Mouse (Mus musculus) c-Kit-positive CD71-negative TER-119-negative erythroid progenitor cells, embryonic 14.5 days (primary cell): ENCODE data around the gene Asah2.
"Not testable (repeated sequence)": the region's sequence is repeated elsewhere in the genome, so short reads cannot be mapped to it uniquely, and the experiment has no call there.

Experiments
- DNase-seq: peaks from one replicate; pipeline ENCODE4 v3.0.0-alpha.2; 2013; ENCODE audit warnings: low read depth

Asah2 gene

DNA sequence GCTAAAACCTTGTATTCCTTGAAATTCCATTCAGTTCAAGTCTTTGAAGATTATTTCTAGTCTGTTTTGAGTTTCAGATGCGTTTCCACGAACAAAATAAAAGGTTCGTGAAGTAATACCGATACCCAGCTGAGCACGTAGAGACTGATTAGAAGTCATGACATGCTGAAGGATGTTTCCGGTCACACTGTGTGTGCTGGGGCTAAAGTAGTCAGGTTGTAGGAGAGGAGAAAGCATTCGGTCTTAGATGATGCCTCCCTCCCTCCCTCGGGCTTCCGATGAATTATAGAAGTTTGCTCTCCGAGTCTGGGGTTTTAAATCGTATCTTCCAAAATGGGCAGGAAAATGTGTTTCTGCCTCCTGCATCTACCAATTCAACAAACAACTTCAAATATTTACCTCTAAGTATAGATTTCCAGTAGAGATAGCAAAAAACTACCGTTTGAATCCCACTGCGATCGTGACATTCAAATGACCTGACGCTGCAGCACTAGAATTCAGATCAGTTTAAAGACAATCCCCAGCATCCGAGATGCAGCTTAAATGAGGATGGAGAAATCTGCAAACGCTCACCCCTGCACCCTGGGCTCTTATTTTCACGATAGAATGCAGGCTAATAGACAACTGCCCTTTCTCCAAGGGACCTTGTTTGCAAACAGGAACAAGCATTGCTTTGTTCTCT is 5.6 kb downstream of the Asah2 start:
- DNase-seq: no peak

GRCm38 (mm10) chr19:32098582-32098981 is 9.4 kb downstream of the Asah2 start:
- DNase-seq: no peak

DNA sequence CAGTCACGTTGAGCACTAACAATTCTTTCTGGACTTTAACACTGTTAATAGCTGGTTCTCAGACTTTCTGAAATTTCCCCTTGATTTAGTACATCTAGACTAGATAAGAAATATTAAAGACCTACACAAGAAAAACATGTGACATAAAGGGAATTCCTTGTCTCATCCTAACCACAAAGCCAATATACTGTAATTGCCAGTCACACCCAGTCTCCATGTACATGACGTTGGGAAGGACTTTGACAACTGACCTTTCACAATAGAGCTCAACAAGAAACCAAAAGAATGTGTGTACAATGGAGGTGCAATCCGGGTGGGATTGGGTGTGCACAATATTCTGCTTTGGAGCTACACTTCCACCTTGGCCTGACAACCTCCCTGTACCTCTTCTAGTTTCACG is 15.7 kb downstream of the Asah2 start:
- no peak for DNase-seq

DNA sequence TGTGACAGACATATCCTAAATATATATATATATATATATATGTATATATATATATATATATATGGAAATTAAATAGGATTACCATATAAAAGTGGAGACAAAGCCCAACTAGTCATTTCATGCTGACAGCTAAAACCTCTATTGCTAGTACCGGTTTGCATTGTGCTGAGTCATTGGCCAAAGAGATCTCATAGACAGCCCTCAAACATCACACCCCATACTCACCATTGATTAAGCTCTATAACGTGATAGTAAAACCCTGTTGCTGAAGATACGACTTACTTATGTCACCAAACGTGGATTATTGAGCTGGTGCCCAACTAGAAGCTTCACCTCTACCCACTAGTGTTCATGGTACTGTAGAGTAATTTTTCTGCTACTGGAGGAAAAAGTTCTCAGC is 17.2 kb downstream of the Asah2 start:
- DNase-seq: no peak

GRCm38 (mm10) chr19:32088570-32088969 is 19.4 kb downstream of the Asah2 start:
- no peak for DNase-seq

DNA sequence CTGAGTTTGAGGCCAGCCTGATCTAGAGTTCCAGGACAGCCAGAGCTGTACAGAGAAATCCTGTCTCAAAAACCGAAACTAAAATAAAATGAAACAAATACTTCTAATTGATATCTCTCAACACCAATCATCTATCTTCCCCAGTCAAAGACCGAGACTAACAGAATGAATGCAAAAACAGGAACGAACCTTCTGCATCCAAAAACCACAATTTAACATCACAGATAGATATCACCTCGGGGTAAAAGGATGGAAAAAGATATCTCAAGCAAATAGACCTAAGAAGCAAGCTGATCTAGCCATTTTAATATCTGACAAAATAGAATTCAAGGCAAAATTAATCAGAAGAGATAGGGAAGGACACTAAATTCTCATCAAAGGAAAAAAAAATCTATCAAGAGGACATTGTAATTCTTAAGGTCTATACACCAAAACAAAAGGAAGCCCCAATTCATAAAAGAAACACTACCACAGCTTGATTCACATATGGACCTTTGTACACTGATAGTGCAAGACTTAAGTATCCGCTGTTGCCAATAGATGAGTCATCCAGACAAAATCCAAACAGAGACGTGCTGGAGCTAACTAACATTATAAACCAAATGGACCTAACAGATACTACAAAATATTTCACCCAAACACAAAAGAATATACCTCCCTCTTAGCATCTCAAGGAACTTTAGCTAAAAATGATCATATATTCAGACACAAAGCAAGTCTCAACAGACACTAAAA is 20.1 kb downstream of the Asah2 start:
- no peak for DNase-seq

GRCm38 (mm10) chr19:32084813-32085212 is 23.2 kb downstream of the Asah2 start:
- DNase-seq: not testable (repeated sequence)

DNA sequence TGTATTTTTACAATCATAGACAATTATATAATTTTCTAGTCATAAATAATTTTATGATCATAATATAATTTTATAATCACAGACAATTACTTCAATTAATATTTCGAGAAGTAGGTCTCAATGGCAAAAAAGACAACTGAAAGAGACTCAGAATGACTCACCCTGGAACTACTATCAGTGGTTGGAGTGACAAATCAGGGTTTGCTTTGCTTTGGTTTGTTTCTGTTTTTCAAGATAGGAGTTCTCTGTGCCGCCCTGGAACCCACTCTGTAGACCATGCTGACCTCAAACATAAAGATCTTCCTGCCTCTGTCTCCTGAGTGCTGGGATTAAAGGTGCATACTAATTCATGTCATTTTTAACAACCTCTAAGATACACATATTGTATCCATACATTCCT is 37.7 kb downstream of the Asah2 start:
- no peak for DNase-seq

DNA sequence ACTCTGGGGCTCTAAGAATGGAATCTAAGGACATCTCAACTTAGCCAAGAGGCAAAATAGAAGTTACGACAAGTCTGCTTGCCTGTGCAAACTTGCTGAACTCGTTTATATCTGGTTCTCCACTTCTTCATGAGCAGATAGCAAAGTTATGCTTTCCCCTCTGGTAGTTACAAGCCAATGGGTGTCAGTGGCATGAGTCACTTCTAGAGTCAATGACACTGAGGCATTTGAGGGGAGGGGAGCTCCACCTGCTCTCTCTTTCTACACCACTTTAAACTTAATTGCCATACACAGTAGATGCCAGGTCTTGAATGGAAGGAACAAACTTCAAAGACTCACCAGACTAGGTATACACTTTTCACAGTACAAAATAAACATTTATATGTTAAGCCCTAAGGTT is 38.4 kb downstream of the Asah2 start:
- DNase-seq: no peak

DNA sequence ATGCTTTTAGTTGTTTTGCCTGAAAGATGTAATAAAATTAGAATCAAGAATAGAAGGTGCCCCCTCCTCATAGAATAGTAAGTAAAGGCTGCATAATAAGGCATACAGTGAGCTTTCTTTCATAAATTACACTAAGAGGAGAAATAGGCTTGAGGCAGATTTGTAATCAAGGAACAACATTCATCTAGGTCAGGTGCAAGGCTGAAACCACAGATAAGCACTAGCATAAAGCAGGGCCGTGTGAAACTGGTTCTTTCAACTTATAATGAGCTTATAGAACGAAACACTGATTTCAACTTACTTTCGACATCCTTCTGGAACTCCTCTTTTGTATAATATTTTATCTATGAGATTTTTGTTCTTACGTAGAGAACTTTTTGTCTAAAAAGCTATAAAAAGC is 40.3 kb downstream of the Asah2 start:
- no peak for DNase-seq

GRCm38 (mm10) chr19:32061294-32061693 is 46.7 kb downstream of the Asah2 start:
- DNase-seq: no peak

GRCm38 (mm10) chr19:32056252-32056651 is 51.8 kb downstream of the Asah2 start:
- no peak for DNase-seq

DNA sequence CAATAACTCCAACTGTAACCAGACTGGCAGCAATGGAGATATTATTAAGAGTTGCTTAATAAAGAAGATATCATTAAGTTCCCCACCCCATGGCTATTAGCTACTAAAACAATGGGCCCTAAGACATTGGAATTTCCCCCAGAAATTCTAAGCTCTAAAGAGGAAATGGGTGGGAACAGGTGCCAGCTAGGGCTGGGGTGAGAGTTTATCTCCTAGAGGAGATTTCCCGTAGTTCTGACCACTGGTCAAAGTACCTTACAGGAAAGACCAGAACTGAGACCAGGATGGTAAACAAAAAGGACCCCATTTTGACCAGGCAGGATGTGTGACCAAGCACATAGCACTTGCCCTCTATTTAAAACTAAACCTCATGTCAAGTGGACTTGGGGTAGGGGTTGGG is 52.3 kb downstream of the Asah2 start:
- no peak for DNase-seq

DNA sequence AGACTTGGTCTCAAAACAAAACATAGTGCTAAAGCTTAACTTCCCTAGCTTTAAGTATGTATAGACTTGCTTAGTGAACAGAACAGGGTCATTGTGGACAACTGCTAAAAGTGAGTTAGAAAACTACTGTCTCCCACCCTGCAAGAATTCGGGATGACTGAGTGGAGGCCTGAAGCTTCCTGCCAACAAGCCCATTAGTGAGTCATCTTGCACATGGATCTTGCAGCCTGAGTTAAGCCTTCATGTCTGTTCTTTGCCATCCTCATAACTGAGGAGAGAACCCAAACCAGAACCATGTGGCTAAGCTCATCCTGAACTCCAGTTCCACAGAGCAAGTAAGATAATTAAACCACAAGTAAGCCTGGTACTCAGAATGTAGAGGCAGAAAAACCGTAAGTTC is 56.8 kb downstream of the Asah2 start:
- no peak for DNase-seq

DNA sequence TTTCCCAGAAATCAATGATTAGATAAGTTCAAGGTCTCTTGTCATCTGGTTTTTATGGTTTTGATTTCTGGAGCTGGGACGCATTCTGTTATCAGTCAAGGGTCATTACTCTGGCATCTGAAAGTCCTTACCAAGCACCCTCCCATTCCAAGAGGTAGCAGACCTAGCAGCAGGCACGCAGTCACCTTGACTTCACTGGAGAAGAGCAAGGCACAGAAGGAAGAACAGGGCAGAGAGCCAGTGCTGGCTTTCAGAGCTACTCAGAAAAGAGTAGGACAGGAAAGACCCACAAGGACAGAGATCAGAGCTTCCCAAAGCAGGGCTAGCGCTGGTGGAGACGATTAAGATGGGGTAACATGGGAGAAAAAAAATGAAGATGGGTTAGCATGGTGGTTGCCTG is 75.1 kb downstream of the Asah2 start:
- no peak for DNase-seq

GRCm38 (mm10) chr19:32030430-32030829 is 77.6 kb downstream of the Asah2 start:
- DNase-seq: peak; percentile 63

GRCm38 (mm10) chr19:32025443-32025842 is 82.6 kb downstream of the Asah2 start:
- DNase-seq: no peak

DNA sequence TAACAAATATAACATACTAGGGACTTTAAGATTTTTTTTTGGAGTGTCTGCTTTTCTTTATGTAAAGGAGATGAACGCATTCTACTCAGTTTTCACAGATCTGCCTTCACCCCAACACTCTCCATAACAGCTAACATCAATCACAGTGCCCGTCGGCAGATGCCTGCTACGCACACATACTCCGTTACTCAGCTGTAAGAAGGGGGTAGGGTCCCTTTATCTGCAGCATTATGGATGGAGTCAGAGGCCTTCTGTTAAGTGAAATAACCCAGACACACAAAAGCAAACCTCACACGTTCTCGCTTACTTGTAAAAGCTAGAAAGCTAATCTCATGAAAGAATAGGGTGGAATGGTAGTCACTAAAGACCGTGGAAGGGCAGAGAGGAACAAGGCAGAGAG is 88.3 kb downstream of the Asah2 start:
- DNase-seq: no peak

DNA sequence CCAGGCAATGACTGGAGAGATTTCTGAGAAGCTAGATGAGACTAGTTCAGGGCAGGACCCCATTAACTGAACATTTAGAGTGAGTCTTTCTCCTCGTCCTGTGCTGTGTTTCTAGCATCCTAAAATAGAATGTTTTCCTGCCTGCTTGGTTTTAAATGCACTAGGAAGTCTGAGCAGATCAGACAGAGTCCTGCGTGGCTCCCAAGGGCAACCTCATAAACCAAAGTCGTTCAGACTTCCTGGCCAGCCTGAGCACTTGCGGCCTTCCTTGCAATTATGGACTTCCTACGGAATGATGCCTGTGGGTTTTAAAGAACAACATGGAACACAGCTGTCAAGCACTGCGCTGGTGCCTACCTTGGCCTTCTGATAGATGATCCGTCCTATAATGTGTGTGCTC is 89.4 kb downstream of the Asah2 start:
- DNase-seq: no peak

- DNase-seq: no peak
These were observed 90.0 kb downstream of the Asah2 start for GRCm38 (mm10) chr19:32018053-32018452.

- DNase-seq: no peak
These were observed 105.4 kb downstream of the Asah2 start for GRCm38 (mm10) chr19:32002623-32003022.

DNA sequence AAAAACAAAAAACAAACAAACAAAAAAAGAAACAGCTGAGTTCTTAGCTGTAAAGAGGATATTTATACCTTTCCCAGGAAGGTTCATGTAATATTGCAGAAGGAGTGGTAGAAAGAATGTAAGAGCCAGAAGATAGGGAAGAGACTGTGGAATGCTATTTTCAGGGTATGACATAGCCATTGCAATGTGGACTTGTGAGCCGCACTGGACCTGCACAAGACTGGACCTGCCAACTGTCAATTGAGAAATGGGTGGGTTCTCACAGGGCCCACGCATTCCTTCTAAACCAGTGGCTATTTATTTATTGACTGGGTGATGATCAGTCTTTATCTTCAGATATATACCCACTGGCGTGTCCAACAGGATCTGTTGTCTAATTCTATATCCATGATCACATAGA is 111.1 kb downstream of the Asah2 start:
- no peak for DNase-seq

GRCm38 (mm10) chr19:31991057-31991456 is 117.0 kb downstream of the Asah2 start:
- no peak for DNase-seq

GRCm38 (mm10) chr19:31975882-31976281 is 132.1 kb downstream of the Asah2 start:
- DNase-seq: no peak
